Mouse (Mus musculus) brain, embryonic 14.5 days (tissue): Measurements from ENCODE around the gene Scamp1.

Experiments
- CTCF ChIP-seq: fragments of 200-500 bp; IDR thresholded peaks from 2 replicates; pipeline ENCODE4 v1.5.1; 2012; ENCODE audit warnings: inconsistent platforms, mild to moderate bottlenecking, moderate library complexity, borderline replicate concordance; ENCODE audit not compliant: insufficient read depth, insufficient read length; ENCODE audit errors: extremely low read depth
- POLR2A ChIP-seq: fragments of 200-500 bp; IDR thresholded peaks from 2 replicates; pipeline ENCODE4 v1.6.1; 2012; ENCODE audit warnings: mild to moderate bottlenecking, inconsistent platforms, borderline replicate concordance; ENCODE audit not compliant: poor library complexity, insufficient read depth, insufficient read length, severe bottlenecking; ENCODE audit errors: extremely low read depth

GRCm38 (mm10) chr13:94178401-94179040 is 107.1 kb downstream of the Scamp1 start:
- TF ChIP-seq CTCF: no peak
- no peak for TF ChIP-seq POLR2A
